ENCODE assay signal across 8 mouse cellular contexts in genomic region chr9:41182550-41182949, GRCm38 (mm10). TPM values are rescaled to one million over a fixed set of nuclear protein-coding genes. Genes with fewer than 3 reads are reported as not detected.
DNase-seq lines count a peak whose midpoint lies in the region; ATAC-seq lines count a peak whose summit lies in the region.

No protein-coding gene starts in this region.

- H3K4me2 ChIP-seq in heart, embryonic 16.5 days (ENCODE audit: low read depth, low read length): no peak overlapping the region
- H3K4me2 ChIP-seq in heart, embryonic 11.5 days: no peak overlapping the region

- H3K4me1 ChIP-seq in heart, embryonic 16.5 days (ENCODE audit: control insufficient read depth, insufficient read depth, low read length): no peaks in the 10 kb centered on the region
- H3K4me1 ChIP-seq in heart, embryonic 11.5 days (ENCODE audit: control insufficient read depth, insufficient read depth, low read length): no peaks in the 10 kb centered on the region

- peak; percentile 63; the same call in 1 of the 2 replicates for ATAC-seq in heart, embryonic 16.5 days (replicated peaks; ENCODE audit: extremely low read depth, insufficient read depth, low FRiP score)
- no peak for ATAC-seq in heart, embryonic 11.5 days (replicated peaks; ENCODE audit: insufficient number of reproducible peaks, low FRiP score, low TSS enrichment)
- peak; percentile 91 for ATAC-seq in common myeloid progenitor, adult 5-6 weeks (replicated peaks; ENCODE audit: low read depth, poor library complexity, severe bottlenecking)

- H3K36me3 ChIP-seq in heart, embryonic 16.5 days (ENCODE audit: control insufficient read depth, insufficient read depth): no peaks in the 10 kb centered on the region
- no peaks in the 10 kb centered on the region for H3K36me3 ChIP-seq in heart, embryonic 11.5 days (ENCODE audit: control insufficient read depth, insufficient read depth, low read length)

- no peak overlapping the region for H3K4me3 ChIP-seq in heart, embryonic 16.5 days (ENCODE audit: low read length)
- no peak overlapping the region for H3K4me3 ChIP-seq in heart, embryonic 11.5 days (ENCODE audit: low read depth, low read length)

- intact Hi-C loops in left cerebral cortex, postnatal 4 days (cut with DNase I): loop anchor here (5.0 kb wide), 2 partner anchors 140 to 190 kb away; no protein-coding TSS in a partner anchor

- no peaks in the 10 kb centered on the region for H3K9me3 ChIP-seq in heart, embryonic 16.5 days (replicated peaks; ENCODE audit: control insufficient read depth, low read length)
- no peaks in the 10 kb centered on the region for H3K9me3 ChIP-seq in heart, embryonic 11.5 days (replicated peaks; ENCODE audit: control insufficient read depth, low read length)

- no peaks in the 10 kb centered on the region for H3K27me3 ChIP-seq in heart, embryonic 16.5 days (ENCODE audit: control insufficient read depth, insufficient read depth, low read length)
- no peaks in the 10 kb centered on the region for H3K27me3 ChIP-seq in heart, embryonic 11.5 days (ENCODE audit: control insufficient read depth, insufficient read depth, low read length)

- peak; percentile 12 for DNase-seq in ES-CJ7 (ENCODE audit: low read depth, low spot score)
- peak; percentile 46 for DNase-seq in kidney, adult 18-20 months
- peak; percentile 65 for DNase-seq in left cerebral cortex, postnatal 4 days
- peak; percentile 63 for DNase-seq in retina, embryonic 14.5 days (ENCODE audit: low spot score)
- no peak for DNase-seq in urinary bladder, postnatal 36 days (ENCODE audit: low spot score in 2 of 2)

- no peak overlapping the region for H3K27ac ChIP-seq in heart, embryonic 16.5 days (ENCODE audit: low read length)
- no peak overlapping the region for H3K27ac ChIP-seq in heart, embryonic 11.5 days (ENCODE audit: low read depth, low read length)

- no peak overlapping the region for H3K9ac ChIP-seq in heart, embryonic 16.5 days (ENCODE audit: low read length)
- H3K9ac ChIP-seq in heart, embryonic 11.5 days (ENCODE audit: low read depth, low read length): no peak overlapping the region

RNA-seq across cellular contexts. Expression of gene Ubash3b, which starts 21.1 kb away (rescaled TPM):
- 5.7 and 6.1 TPM in 2 replicates for polyA plus RNA-seq in heart, embryonic 16.5 days (2015; fragmentation: Nextera tagmentation; extraction: Ambion mirVana)
- polyA plus RNA-seq in heart, embryonic 11.5 days (2014; fragmentation: Nextera tagmentation; extraction: Ambion mirVana): 15.2 and 15.7 TPM in 2 replicates
- 6.3 and 9.1 TPM in 2 replicates for total RNA-seq in common myeloid progenitor, adult 5-6 weeks (2017)
- total RNA-seq in left cerebral cortex, postnatal 4 days (2021): 10 to 100 TPM; 24.9 to 29.0 TPM

Comparison
In these comparisons a context has a peak if more than half of its experiments do, and no peak if none do; other contexts are left out.
1. DNase-seq: peak in ES-CJ7 (single experiment), kidney, adult 18-20 months (single experiment), left cerebral cortex, postnatal 4 days (single experiment) and retina, embryonic 14.5 days (single experiment); none in urinary bladder, postnatal 36 days (0 of 2).